Mouse (Mus musculus) liver, postnatal 0 days (tissue): ENCODE results near the gene Dctn2. TPM values are rescaled to one million over a fixed set of nuclear protein-coding genes. Genes with fewer than 3 reads are reported as not detected.

Source experiments
- ATAC-seq: fragments of 200-750 bp; cut with Nextera tagmentation; 2 replicates; pipeline ENCODE4 v1.8.0; 2017; ENCODE audit warnings: mild to moderate bottlenecking, moderate library complexity
- DNase-seq: peaks from one replicate; pipeline ENCODE4 v3.0.0-alpha.2; 2016
- H3K27ac ChIP-seq: fragments of 300-500 bp; sonication (generic); 2 replicates; pipeline ENCODE4 v1.5.1; 2014; ENCODE audit warnings: antibody characterized with exemption, moderate library complexity, mild to moderate bottlenecking, low read depth
- H3K27me3 ChIP-seq: fragments of 300-500 bp; sonication (generic); 2 replicates; pipeline ENCODE4 v1.6.1; 2014; ENCODE audit warnings: low read length, control low read depth, mixed read lengths; ENCODE audit not compliant: insufficient read depth
- H3K36me3 ChIP-seq: fragments of 300-500 bp; sonication (generic); replicated peaks from 2 replicates; pipeline ENCODE4 v1.6.1; 2014; ENCODE audit warnings: mild to moderate bottlenecking, control low read depth, low read length, moderate library complexity, mixed read lengths; ENCODE audit not compliant: insufficient read depth
- H3K4me1 ChIP-seq: fragments of 300-500 bp; sonication (generic); 2 replicates; pipeline ENCODE4 v1.6.1; 2014; ENCODE audit warnings: antibody characterized with exemption, mild to moderate bottlenecking, control low read depth; ENCODE audit not compliant: insufficient read depth
- H3K4me2 ChIP-seq: fragments of 300-500 bp; sonication (generic); 2 replicates; pipeline ENCODE4 v1.6.1; 2014; ENCODE audit warnings: low read depth, mild to moderate bottlenecking, low read length, moderate library complexity, mixed read lengths
- H3K4me3 ChIP-seq: fragments of 300-500 bp; sonication (generic); 2 replicates; pipeline ENCODE4 v1.5.1; 2014; ENCODE audit warnings: low read depth, low read length
- H3K9ac ChIP-seq: fragments of 300-500 bp; sonication (generic); replicated peaks from 2 replicates; pipeline ENCODE4 v1.6.1; 2014; ENCODE audit warnings: mild to moderate bottlenecking, moderate library complexity
- H3K9me3 ChIP-seq: fragments of 300-500 bp; sonication (generic); 2 replicates; pipeline ENCODE4 v1.6.1; 2016; ENCODE audit warnings: mild to moderate bottlenecking, control low read depth, low read length, mixed read lengths
- CTCF ChIP-seq: sonication (generic); IDR thresholded peaks from 2 replicates; pipeline ENCODE4 v1.5.1; 2016; ENCODE audit warnings: antibody characterized with exemption, low read depth
- EP300 ChIP-seq: IDR thresholded peaks from 2 replicates; pipeline ENCODE4 v1.6.1; 2016; ENCODE audit warnings: antibody characterized with exemption, low read depth, mild to moderate bottlenecking
- WGBS: fragments of 180-500 bp; shearing (Covaris S2); extraction: QIAGEN DNeasy Blood & Tissue Kit; methylation state at CpG from one replicate; pipeline ENCODE4 v1.1.7; 2014; ENCODE audit not compliant: insufficient replicate concordance; 5-methylcytosine and 5-hydroxymethylcytosine counted together
- polyA plus RNA-seq: library from polyadenylated mRNA; unstranded; fragments of >200 nt; fragmentation: Nextera tagmentation; extraction: Ambion mirVana; gene quantifications from 2 replicates; pipeline ENCODE4 v1.2.1, GENCODE M21; 2015

Gene Dctn2
- polyA plus RNA-seq, 1 experiment from 2014 or later, result 65.3 TPM

DNA sequence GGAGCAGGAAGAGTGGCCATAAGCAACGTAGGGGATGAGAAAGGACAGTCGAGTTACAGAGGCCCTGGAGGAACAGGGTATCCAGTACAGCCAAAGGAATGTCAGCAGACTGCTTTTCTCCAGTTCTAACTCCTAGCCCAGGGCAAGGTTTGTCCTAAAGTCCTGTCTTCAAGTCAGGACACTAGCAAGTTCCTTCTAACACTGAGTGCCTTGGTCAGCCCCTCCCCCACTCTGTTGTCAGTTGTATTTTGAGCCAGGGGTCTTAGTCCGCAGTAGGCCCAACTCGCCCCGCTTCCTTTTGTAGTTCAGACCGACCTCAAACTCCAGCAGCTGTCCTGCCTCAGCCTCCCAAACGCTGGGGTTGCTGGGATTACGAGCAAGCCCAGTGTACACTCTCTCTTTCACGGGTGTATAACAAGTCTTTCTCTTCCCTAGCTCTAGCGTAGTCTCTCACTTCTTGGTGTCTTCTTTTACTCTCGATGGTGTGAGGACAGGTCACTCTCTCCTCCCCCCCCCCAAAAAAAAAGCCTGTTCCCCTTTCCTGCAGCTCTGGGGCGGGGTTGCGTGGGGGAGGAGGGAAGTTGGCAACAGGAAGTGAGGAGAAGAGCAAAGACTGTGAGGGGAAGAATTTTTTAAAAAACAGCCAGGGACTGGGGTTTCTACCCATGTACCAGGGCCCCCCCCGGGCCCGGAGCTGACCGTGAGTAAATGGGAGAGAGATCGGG lies 57.1 kb downstream of the Dctn2 start:
- Histone ChIP-seq H3K4me2 (peak overlapping the region; percentile 64), H3K9me3 (no peaks in the 10 kb centered on the region), H3K4me1 (peaks cover 22% of the 10 kb centered on the region), H3K9ac (peak overlapping the region; percentile 64), H3K27me3 (no peaks in the 10 kb centered on the region), H3K36me3 (peaks cover 5% of the 10 kb centered on the region), H3K27ac (peak overlapping the region; percentile 80), H3K4me3 (peak overlapping the region; percentile 43)
- 34% methylated on average over 17 of the region's 17 CpGs for WGBS
- DNase-seq, result peak; percentile 59
- peak; percentile 11; the same call in 1 of the 2 replicates for ATAC-seq
- no peak for TF ChIP-seq CTCF
- no peak for TF ChIP-seq EP300

DNA sequence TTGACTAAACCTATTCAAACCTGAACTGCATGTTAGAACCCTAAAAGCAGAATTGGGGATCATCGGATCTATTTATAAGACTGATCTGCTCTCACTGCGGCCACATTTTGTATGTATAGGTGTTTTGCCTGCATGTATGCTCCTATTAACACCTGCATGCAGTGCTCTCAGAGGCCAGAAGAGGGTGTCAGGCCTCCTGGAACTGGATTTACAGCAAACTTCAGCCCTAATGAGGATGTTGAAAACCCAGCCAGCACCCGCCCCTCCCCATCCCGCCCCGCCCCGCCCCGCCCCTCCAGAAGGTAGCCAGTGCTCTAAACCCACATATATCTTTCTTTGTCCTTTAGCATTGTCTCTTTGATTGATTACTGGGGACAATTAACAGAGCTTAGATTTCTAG lies 58.3 kb downstream of the Dctn2 start:
- peak; percentile 86 for DNase-seq
- TF ChIP-seq CTCF, result peak; percentile 71
- TF ChIP-seq EP300, result no peak
- peak overlapping the region; percentile 43 for H3K4me3 ChIP-seq
- no peaks in the 10 kb centered on the region for H3K27me3 ChIP-seq
- no peak overlapping the region for H3K9ac ChIP-seq
- peak; percentile 72 for ATAC-seq
- peak overlapping the region; percentile 91 for H3K4me2 ChIP-seq
- peaks cover 22% of the 10 kb centered on the region for H3K4me1 ChIP-seq
- H3K9me3 ChIP-seq, result no peaks in the 10 kb centered on the region
- H3K36me3 ChIP-seq, result peaks cover 5% of the 10 kb centered on the region
- H3K27ac ChIP-seq, result peak overlapping the region; percentile 80; the same call in 1 of the 2 replicates
- 11% methylated on average over 7 of the region's 7 CpGs for WGBS

DNA sequence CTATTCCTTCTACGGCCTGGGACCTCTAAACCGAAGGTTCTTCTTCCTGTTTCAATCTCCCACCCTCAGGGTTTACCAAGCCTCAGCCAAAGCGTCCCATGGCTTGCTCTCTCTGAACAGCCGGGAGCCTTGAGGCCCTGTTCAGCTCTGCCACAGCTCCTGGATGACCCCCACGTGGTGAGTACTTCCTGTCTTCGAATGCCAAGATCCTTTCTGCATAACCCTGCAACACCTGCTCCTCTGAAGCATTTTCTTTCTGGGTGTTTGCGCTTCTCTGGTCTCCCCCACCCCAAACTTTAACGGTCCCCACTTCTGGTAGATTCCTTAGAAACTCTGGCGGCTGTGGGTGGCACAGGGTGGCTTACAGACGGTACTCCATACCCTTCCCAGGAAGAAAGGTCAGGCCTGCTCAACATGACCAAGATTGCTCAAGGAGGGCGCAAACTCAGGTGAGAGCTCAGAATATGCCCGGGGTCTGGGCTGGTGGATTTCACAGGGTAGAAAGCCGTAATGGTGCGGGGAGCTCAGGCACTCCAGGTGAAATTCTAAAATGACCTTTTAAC lies 59.4 kb downstream of the Dctn2 start:
- TF ChIP-seq CTCF (no peak), EP300 (no peak)
- peak overlapping the region; percentile 34; the same call in 1 of the 2 replicates for H3K27ac ChIP-seq
- DNase-seq (no peak), ATAC-seq (no peak)
- peaks cover 22% of the 10 kb centered on the region for H3K4me1 ChIP-seq
- H3K36me3 ChIP-seq, result peaks cover 5% of the 10 kb centered on the region
- peak overlapping the region; percentile 56 for H3K4me3 ChIP-seq
- no peaks in the 10 kb centered on the region for H3K9me3 ChIP-seq
- peak overlapping the region; percentile 91 for H3K4me2 ChIP-seq
- WGBS, result 26% methylated on average over 14 of the region's 14 CpGs
- H3K27me3 ChIP-seq, result no peaks in the 10 kb centered on the region
- H3K9ac ChIP-seq, result peak overlapping the region; percentile 66

DNA sequence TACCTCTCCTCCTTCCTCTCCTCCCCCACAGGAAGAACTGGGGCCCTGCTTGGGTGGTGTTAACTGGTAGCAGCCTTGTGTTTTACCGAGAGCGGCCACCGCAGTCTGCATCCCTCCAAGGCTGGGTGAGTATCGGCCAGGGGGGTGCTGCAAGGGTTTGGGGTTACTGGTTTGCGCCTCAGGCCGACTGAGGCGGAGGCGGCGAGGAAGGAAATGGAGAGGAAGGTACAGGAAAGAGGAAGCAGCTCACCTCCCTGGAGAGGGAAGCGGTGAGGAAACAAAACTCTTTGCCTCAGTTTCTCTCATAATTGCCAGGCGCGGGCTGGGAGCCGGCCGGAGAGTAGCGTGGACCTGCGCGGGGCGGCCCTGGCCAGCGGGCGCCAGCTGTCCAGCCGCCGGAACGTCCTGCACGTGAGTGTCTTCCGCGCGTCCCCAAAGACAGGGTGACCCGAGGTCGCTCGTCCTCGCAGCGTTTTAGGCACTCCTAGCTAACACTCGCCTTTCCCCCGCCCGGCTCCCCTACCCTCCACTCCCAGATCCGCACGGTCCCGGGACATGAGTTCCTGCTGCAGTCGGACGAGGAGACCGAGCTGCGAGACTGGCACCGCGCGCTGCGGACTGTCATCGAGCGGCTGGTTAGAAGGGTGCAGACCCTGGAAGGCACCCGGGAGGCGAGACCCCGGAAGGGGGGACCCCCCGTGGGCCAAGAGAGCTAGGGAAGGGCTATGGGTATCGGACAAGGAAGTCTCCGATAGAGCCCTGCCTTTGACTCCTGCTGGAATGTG lies 60.0 kb downstream of the Dctn2 start:
- H3K4me1 ChIP-seq, result peaks cover 22% of the 10 kb centered on the region
- H3K27ac ChIP-seq, result 0 out of 2 replicates have a peak overlapping the region, but pooled peaks have one; percentile 34
- peak overlapping the region; percentile 91 for H3K4me2 ChIP-seq
- TF ChIP-seq CTCF, result no peak
- TF ChIP-seq EP300, result no peak
- DNase-seq, result peak; percentile 49
- WGBS, result 3% methylated on average over 53 of the region's 54 CpGs
- H3K27me3 ChIP-seq, result no peaks in the 10 kb centered on the region
- H3K9ac ChIP-seq, result peak overlapping the region; percentile 66
- H3K36me3 ChIP-seq, result peaks cover 5% of the 10 kb centered on the region
- H3K4me3 ChIP-seq, result peak overlapping the region; percentile 56
- peak; percentile 32 for ATAC-seq
- H3K9me3 ChIP-seq, result no peaks in the 10 kb centered on the region

DNA sequence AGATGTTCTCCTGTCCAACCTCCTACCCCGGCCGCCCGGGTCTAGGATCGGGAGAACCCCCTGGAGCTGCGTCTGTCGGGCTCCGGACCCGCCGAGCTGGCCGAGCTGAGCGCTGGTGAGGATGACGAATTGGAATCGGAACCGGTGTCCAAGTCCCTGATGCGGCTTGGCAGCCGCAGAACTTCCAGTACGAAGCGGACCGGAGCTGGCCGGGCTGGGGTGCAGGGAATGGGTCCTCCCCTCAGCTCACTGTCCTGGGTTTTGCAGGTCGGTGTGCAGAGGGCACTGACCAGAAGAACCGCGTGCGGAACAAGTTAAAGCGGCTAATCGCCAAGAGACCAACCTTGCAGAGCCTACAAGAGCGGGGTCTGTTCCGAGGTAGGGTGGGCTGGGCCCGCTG lies 60.7 kb downstream of the Dctn2 start:
- H3K4me2 ChIP-seq, result peak overlapping the region; percentile 91
- H3K9me3 ChIP-seq, result no peaks in the 10 kb centered on the region
- peaks cover 22% of the 10 kb centered on the region for H3K4me1 ChIP-seq
- no peak for TF ChIP-seq EP300
- TF ChIP-seq CTCF, result no peak
- no peak for DNase-seq
- no peak overlapping the region for H3K27ac ChIP-seq
- 35% methylated on average over 29 of the region's 29 CpGs for WGBS
- H3K27me3 ChIP-seq, result no peaks in the 10 kb centered on the region
- peak overlapping the region; percentile 66 for H3K9ac ChIP-seq
- H3K4me3 ChIP-seq, result peak overlapping the region; percentile 56
- H3K36me3 ChIP-seq, result peaks cover 5% of the 10 kb centered on the region
- no peak; the same call in 1 of the 2 replicates for ATAC-seq
